Mouse (Mus musculus) c-Kit-positive CD71-positive TER-119-negative erythroid progenitor cells, embryonic 14.5 days (primary cell): ENCODE results near the gene Ifi35.
"Not testable (repeated sequence)": the region's sequence is repeated elsewhere in the genome, so short reads cannot be mapped to it uniquely, and the experiment has no call there.

ENCODE experiments used
- DNase-seq: peaks from one replicate; pipeline ENCODE4 v3.0.0-alpha.2; 2013; ENCODE audit warnings: low read depth

Gene Ifi35

GRCm38 (mm10) chr11:101448274-101448746, at the start of gene Ifi35:
Gene Ifi35, plus strand, starts transcription at chr11:101448407.
- DNase-seq, result peak; percentile 94

DNA sequence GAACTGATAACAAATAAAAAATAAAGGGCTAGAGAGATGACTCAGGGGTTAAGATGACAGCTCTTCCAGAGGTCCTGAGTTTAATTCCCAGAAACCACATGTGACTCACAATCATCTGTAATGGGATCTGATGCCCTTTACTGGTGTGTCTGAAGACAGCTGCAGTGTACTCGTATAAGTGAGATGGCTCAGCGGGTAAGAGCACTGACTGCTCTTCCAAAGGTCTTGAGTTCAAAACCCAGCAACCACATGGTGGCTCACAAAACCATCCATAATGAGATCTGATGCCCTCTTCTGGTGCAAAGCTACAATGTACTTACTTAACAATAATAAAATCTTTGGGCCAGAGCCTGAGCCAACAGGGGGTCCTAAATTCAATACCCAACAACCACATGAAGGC, 32.9 kb upstream of the Ifi35 start:
- DNase-seq, result no peak

- no peak for DNase-seq
Measured at GRCm38 (mm10) chr11:101416433-101417100, 31.6 kb upstream of the Ifi35 start.

- DNase-seq, result peak; percentile 80
Measured at GRCm38 (mm10) chr11:101417101-101417855, 30.9 kb upstream of the Ifi35 start, which contains the start of gene Aarsd1. Gene Aarsd1, minus strand, starts transcription at chr11:101417615.

DNA sequence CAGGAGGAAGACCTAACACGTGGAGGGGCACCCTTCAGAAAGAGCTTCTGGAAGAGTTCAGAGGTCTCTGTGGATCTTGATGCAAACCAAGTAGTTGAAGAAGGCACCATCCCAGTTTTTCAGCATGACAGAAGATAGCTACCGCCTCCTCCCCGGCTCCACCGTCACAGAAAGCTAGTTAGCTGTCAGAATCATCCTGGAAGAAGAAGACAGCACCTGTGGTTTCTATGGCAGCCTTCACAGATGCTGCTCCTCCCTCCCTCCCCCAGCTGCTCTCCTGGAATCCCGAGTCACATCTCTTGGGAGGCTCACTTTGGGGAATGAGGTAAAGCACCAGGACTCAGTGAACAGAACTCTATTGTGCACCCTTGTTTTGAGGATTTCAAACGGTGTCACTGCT, 29.2 kb upstream of the Ifi35 start:
- DNase-seq, result no peak

DNA sequence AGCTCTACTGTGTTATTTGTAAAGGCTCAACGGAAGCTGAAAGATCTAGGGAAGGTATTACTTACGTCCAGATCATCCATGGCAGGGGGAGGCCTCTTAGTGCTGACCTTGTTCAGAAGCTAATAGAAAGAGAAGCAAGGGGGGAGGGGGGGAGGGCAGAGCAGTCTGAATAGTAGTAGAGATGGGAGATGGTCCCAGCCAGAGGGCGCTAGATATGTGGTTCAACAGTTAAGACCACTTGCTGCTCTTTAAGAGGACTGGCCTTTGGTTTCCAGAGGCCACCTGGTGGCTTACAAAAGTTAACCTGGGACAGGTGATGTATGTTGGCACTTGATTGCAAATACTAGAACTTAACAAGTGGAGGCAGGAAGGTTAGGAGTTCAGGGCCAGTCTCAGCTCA, 28.6 kb upstream of the Ifi35 start:
- peak; percentile 29 for DNase-seq

DNA sequence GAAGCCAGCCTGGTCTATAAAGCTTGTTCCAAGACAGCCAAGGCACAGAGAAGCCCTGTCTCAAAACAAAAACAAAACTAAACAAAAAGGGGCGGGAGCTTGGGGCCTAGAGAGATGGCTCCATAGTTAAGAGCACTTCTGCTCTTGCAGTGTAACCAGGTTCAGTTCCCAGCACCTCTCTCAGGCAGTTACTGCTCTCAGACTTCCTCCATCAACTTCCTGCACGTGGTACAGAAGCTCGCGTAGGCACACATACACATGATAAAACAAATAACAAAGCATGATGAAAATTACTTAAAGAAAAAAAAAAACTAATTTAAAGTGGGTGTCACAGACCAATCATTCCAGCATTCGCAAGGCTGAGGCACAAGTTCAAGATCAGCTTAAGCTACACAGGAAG, 28.1 kb upstream of the Ifi35 start:
- no peak for DNase-seq

DNA sequence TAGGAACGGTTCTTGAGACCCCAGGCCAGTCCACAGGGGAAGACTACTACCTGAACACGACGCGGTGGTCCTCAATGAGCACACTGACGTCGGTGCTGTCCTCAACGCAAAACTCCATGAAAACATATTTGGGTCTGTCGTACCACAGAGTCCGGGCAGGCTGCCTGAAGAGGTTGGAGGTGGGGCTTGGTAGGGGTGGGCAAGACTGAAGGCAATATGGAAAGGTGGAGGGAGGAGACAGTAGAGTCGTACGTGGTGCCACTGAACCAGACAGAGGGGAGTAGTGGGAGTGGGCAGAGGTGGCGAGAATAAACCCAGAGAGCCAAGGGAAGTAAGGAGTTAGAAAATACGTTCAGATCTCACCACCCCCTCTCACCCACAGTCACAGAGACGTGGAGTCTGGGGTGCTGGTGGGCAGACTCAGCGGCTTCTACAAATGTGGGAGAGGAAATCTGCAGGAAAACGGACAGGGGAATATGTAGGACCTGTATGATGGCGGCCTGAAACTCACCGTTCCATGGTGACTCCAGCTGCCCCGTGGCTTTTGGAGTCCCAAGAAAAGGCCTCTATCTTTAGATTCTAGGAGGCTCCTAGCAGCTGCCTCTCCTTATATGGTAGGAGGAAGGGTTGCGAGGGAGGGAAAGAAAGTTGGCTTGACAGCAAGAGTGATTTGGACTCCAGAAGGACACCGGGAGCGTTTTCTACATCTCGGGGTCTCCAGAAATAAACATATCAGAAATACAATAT, 23.9 kb upstream of the Ifi35 start, which contains the start of gene Gm27029:
TSS of gene Gm27029 (minus strand) at position 692 of the 747 bp plus-strand sequence.
- DNase-seq, result no peak

- peak; percentile 95 for DNase-seq
Measured at GRCm38 (mm10) chr11:101424925-101425813, 23.0 kb upstream of the Ifi35 start, which contains the start of the genes Rundc1 and Ptges3l. Gene Rundc1, plus strand, starts transcription at chr11:101425085. Gene Ptges3l, minus strand, starts transcription at chr11:101425333.

DNA sequence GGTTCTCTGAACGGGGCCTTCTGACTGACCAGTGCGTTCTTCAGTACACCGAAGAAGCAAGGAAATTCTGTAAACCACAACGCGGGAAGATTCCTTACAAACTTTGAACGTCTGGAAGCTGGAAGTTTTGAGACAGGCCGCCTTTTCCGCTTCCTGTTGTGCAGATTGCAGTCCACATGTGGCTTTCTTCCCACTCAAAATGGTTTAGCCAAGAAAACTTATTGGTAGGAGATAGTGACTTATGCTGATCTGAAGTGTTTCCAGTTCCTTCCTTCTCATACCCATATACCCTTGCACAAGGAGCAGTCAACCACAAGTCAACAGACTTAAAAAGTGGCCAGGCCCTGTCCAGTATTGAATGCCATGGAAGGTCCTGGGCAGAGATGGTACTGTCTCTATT, 22.0 kb upstream of the Ifi35 start:
- DNase-seq, result no peak

GRCm38 (mm10) chr11:101431327-101431726, 16.9 kb upstream of the Ifi35 start:
- no peak for DNase-seq

- DNase-seq, result no peak
Measured at GRCm38 (mm10) chr11:101433396-101433795, 14.8 kb upstream of the Ifi35 start.

- no peak for DNase-seq
Measured at GRCm38 (mm10) chr11:101435831-101436230, 12.4 kb upstream of the Ifi35 start.

DNA sequence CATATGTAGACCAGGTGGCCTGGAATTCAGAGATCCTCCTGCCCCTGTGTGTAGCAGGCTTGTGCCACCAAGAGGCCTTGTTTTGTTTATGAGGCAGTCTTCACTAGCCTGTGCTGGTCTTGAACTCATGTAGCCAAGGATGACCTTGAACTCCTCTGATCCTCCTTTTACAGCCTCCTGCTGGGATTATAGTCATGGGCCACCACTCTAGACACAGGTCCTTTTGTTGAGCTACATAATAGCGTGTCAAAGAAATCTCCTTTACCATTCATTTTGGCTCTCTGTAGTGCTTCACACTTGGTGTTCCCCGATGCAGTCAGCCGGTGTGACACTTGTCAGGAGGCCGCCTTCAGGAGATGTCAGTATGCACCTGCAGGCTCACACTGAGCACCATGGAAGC, 11.3 kb upstream of the Ifi35 start:
- no peak for DNase-seq

- DNase-seq, result not testable (repeated sequence)
Measured at GRCm38 (mm10) chr11:101438006-101438405, 10.2 kb upstream of the Ifi35 start.

DNA sequence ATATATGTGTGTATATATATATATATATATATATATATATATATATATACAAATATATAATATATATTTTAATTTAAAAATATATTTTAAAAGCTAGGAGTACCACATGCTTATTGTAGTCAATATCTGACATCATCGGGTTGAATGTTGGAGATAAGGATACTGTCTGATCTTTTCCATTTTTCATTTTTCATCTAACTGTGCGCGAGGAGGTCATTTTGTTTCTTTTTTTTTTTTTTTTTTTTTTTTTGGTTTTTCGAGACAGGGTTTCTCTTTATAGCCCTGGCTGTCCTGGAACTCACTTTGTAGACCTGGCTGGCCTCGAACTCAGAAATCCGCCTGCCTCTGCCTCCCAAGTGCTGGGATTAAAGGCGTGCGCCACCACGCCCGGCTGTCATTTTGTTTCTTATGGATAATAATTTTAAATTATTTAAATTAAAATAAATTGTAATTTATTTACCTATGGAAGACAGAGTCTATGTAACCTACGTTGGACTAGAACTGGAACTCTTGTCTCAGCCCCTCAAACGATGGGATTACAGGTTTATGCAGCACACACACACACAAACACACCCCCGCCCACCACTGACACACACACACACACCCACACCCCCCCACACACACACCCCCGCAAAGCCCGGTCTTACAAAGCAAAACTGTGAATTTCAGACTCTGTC, 6.6 kb upstream of the Ifi35 start:
- DNase-seq, result not testable (repeated sequence)

GRCm38 (mm10) chr11:101442127-101442693, 6.0 kb upstream of the Ifi35 start, which contains the start of gene Rpl27:
Gene Rpl27, plus strand, starts transcription at chr11:101442298.
- peak; percentile 100 for DNase-seq

GRCm38 (mm10) chr11:101442760-101443159, 5.4 kb upstream of the Ifi35 start:
- DNase-seq, result no peak

DNA sequence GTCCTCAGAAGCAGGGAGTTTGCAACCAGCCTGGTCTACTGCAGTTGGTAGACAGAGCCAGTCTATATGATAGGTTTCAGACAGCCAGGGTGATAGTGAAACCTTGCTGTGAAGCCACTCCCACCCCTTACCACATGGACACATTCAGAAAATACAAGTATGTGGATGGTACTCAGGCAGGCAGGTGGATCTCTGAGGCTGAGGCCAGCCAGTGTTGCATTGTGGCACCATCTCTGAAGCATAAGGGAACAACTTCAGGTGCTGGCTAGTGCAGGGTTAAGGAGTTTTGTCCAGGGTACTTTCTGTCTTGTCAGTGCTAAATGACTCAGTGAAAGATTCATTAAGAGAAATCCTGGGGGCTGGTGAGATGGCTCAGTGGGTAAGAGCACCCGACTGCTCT, 1.9 kb upstream of the Ifi35 start:
- DNase-seq, result no peak

DNA sequence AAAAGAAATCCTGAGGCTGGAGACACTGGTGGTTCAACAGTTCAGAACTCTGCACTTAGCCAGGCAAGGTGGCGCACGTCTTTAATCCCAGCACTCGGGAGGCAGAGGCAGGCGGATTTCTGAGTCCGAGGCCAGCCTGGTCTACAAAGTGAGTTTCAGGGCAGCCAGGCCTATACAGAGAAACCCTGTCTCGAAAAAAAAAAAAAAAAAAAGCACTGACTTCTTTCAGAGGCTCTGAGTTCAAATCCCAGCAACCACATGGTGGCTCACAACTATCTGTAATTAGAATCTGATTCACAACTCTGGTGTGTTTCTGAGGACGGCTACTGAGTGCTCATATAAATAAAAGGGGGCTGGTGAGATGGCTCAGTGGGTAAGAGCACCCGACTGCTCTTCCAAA, 1.3 kb upstream of the Ifi35 start:
- not testable (repeated sequence) for DNase-seq
